Mouse (Mus musculus): ENCODE data around the gene Teddm1a. TPM values are rescaled to one million over a fixed set of nuclear protein-coding genes. Genes with fewer than 3 reads are reported as not detected.
"Not testable (repeated sequence)": the region's sequence is repeated elsewhere in the genome, so short reads cannot be mapped to it uniquely, and the experiment has no call there.

Teddm1a gene
- not detected in 2 replicates for polyA plus RNA-seq (2016; fragmentation: Nextera tagmentation; extraction: Ambion mirVana)

DNA sequence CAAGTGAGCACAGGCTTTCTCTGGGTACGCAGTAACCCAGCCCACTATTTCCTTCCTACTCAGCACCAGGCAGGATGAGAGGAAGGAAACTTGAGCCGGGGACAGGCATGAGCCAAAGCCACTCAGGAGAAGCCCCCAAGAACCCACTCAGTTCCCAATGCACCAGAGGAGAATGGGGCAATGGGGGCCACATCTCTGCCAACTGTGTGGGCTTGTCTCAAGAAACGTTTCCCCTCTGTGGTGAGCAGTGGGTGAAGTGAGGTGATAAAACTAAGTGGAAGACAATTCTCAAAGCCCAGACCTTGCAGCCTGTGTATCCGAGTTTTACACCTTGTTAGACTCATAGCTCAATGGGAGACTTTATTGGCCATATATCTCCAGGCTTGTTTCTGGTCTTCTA is at the start of gene Teddm1a:
Teddm1a (plus strand) TSS at position 301 of the 400 bp plus-strand sequence.
- peaks cover 10% of the 10 kb centered on the region; the same call in 1 of the 2 replicates for H3K27me3 ChIP-seq (replicated peaks)
- H3K4me1 ChIP-seq = peaks cover 6% of the 10 kb centered on the region; the same call in 1 of the 2 replicates
- WGBS (ENCODE audit: insufficient replicate concordance) = 25% methylated on average over 4 of the region's 4 CpGs

DNA sequence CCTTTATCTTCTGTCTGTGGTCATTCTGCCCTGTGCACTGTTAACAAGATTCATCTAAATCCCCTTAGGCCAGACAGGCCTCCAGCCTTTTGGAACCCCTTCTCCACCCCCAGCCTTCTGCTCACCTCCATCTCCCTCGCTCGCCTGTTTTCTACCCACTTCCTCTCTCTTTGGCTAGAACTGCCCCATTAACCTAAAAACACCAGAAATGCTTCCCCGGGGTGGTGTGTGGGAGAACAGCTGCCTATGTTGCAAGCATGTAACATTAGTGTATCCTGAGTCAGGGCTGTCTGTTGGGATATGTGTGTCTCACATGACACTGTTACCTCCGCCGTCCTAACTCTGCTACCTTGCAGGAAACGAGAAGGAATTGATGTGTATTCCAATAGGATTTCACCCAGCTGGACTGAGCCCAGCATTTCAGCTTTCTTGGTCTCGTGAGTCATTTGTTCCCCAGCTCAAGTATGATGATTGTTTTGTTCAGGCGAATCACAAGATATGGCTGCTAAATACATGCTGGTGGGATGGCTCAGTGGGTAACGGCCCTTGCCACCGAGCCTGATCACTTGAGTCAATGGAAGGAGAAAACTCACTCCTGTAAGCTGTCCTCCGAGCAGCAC is 49.3 kb upstream of the Teddm1a start:
- H3K9me3 ChIP-seq (replicated peaks) = no peaks in the 10 kb centered on the region
- WGBS (ENCODE audit: insufficient replicate concordance) = 69% methylated on average over 11 of the region's 11 CpGs
- no peak overlapping the region for H3K4me3 ChIP-seq
- no peak overlapping the region for H3K9ac ChIP-seq
- no peak overlapping the region for H3K4me2 ChIP-seq
- no peaks in the 10 kb centered on the region for H3K4me1 ChIP-seq
- no peaks in the 10 kb centered on the region for H3K27me3 ChIP-seq (replicated peaks)
- no peak overlapping the region for H3K27ac ChIP-seq
- ATAC-seq = no peak
- H3K36me3 ChIP-seq = no peaks in the 10 kb centered on the region

More for the DNA sequence above, at the start of gene Teddm1a:
- no peak for ATAC-seq
- no peak within 1 kb of the TSS for H3K4me3 ChIP-seq
- no peak within 1 kb of the TSS for H3K4me2 ChIP-seq
- H3K36me3 ChIP-seq = no peaks in the 10 kb centered on the region
- no peaks in the 10 kb centered on the region for H3K9me3 ChIP-seq (replicated peaks)
- H3K9ac ChIP-seq = no peak within 1 kb of the TSS
- H3K27ac ChIP-seq = no peak within 1 kb of the TSS

DNA sequence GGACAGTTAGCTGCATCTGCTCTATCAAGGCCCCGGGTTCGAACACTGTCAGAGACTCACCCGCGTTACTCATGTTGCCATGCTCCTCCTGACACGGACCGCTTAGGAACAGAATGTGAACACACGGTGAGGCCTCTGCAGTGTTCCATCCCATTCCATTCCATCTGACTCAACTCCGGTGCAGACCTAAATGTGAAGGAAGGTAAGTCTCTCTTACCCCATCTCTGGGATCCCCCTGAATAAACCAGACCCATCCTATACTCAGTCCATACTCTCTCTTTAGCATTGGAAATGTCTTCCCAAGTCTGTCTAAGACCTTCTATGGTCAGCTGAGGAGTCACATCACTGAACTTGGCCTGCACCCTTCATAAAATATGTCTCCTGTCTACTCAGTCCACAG is 47.5 kb upstream of the Teddm1a start, which contains the start of gene Rgsl1:
Rgsl1 (minus strand) TSS at position 101 of the 400 bp plus-strand sequence.
- H3K27me3 ChIP-seq (replicated peaks) = no peaks in the 10 kb centered on the region
- no peak for ATAC-seq
- H3K4me3 ChIP-seq = no peak within 1 kb of the TSS
- H3K9me3 ChIP-seq (replicated peaks) = no peaks in the 10 kb centered on the region
- H3K9ac ChIP-seq = no peak within 1 kb of the TSS
- no peaks in the 10 kb centered on the region for H3K4me1 ChIP-seq
- no peak within 1 kb of the TSS for H3K4me2 ChIP-seq
- H3K27ac ChIP-seq = no peak within 1 kb of the TSS
- WGBS (ENCODE audit: insufficient replicate concordance) = 88% methylated on average over 8 of the region's 8 CpGs
- H3K36me3 ChIP-seq = no peaks in the 10 kb centered on the region

DNA sequence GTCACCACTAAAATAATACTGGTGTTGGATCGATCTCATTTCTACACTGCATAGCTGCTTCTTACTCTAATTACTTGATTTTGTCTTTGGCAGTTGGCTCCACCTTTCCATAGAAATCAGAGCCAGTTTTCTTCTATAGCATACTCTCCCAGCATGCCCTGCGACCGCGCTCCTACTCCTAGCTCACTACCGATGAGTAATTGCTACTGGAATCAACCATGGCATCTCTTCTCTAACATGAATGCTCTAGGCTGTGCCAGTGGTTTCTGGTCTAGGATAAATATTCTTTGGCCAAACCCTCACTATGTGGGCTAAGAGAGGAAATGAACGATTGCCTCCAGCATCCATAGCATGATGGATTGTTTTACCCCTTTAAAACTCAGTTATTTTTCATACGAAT is 45.1 kb upstream of the Teddm1a start:
- WGBS (ENCODE audit: insufficient replicate concordance) = 74% methylated on average over 7 of the region's 7 CpGs
- ATAC-seq = no peak
- H3K36me3 ChIP-seq = no peaks in the 10 kb centered on the region
- H3K4me1 ChIP-seq = no peaks in the 10 kb centered on the region
- no peak overlapping the region for H3K9ac ChIP-seq
- no peaks in the 10 kb centered on the region for H3K9me3 ChIP-seq (replicated peaks)
- no peak overlapping the region for H3K27ac ChIP-seq
- no peak overlapping the region for H3K4me2 ChIP-seq
- no peaks in the 10 kb centered on the region for H3K27me3 ChIP-seq (replicated peaks)
- no peak overlapping the region for H3K4me3 ChIP-seq

DNA sequence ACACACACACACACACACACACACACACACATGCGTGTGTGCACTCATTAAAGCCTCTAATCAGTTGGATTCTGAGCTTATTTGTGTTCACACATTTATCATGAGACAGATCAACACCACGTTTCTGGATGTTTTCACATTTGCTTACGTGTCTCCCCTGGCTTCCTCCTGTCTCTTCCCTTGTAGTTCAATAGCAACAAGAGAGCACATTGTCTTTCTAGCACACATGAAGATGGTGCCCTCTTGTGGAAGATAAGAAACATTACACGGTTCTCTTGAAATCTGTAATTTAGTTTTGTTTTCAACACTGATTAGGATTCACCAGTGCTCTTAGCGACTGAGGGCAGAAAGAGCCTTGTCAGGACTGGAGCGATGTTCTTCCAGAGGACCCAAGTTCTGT is 44.7 kb upstream of the Teddm1a start:
- Histone ChIP-seq H3K4me1 (no peaks in the 10 kb centered on the region), H3K9ac (no peak overlapping the region), H3K4me3 (no peak overlapping the region), H3K9me3 (replicated peaks) (no peaks in the 10 kb centered on the region), H3K27me3 (replicated peaks) (no peaks in the 10 kb centered on the region), H3K27ac (no peak overlapping the region), H3K36me3 (no peaks in the 10 kb centered on the region), H3K4me2 (no peak overlapping the region)
- no peak for ATAC-seq
- 23% methylated on average over 6 of the region's 6 CpGs for WGBS (ENCODE audit: insufficient replicate concordance)

DNA sequence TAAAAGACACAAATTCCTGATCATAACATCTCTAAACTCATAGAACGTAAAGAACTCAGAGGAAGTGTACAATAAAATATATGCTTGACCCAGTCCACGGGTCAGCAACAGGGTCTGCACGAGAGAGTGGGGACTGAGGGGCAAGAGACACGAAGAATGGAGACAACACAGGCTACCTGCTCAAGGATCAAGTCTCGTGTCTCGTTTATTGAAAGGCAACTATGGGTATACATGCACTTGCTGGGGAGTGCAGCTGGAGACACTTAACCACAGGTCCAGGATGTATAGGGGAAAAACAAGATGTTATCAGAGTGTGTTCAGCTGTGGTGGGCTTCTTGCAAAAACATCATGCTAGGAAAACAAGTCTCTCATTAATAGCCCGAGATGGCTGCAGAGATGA is 38.8 kb upstream of the Teddm1a start:
- H3K4me2 ChIP-seq; H3K27me3 ChIP-seq (replicated peaks); H3K9me3 ChIP-seq (replicated peaks); H3K36me3 ChIP-seq; ATAC-seq; H3K4me3 ChIP-seq; H3K4me1 ChIP-seq; H3K27ac ChIP-seq; H3K9ac ChIP-seq: not testable (repeated sequence)
- WGBS (ENCODE audit: insufficient replicate concordance) = 44% methylated on average over 7 of the region's 7 CpGs

DNA sequence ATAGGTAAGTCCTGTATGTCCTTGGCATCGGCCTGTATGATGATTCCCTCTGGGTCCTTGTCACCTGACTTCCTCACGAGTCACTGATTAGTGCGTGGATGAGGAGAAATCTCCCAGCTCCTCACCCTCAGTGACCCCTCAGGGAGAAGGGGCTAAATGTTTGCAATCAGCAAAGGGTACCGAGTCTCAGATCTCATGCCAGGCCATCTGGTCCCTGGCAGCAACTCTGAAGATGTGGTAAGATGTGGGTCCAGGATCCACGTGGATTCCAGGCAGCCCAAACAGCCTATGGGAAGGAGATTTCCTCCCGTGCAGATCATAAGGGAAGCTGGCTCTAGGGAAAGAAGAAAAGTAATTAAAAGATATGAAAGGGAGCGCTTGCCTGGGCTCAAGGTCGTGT is 35.6 kb upstream of the Teddm1a start:
- Histone ChIP-seq H3K9ac (no peak overlapping the region), H3K9me3 (replicated peaks) (no peaks in the 10 kb centered on the region), H3K4me1 (no peaks in the 10 kb centered on the region), H3K27ac (no peak overlapping the region), H3K4me2 (no peak overlapping the region), H3K36me3 (no peaks in the 10 kb centered on the region), H3K4me3 (no peak overlapping the region), H3K27me3 (replicated peaks) (no peaks in the 10 kb centered on the region)
- ATAC-seq = no peak
- WGBS (ENCODE audit: insufficient replicate concordance) = 65% methylated on average over 8 of the region's 8 CpGs

DNA sequence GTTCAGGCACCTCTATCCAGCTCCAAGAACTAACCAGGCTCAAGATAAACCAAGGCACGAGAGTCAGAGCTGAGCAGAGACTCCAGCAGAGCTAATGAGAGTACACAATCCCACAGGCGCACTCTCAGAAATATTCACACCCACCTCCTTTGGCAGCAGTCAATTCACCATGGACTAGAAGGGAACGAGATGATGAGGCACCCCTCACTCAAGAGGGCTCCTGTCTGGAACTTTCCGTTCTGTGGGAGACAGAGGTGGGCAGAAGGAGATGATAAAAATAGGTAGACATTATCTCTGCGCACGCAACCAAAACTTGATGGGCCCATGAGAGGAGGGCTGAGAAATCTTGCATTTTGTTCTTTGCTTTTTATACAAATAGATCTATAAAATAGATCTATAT is 17.5 kb upstream of the Teddm1a start, which contains the start of gene Teddm1b:
Teddm1b (plus strand) TSS at position 301 of the 400 bp plus-strand sequence.
- 72% methylated on average over 6 of the region's 6 CpGs for WGBS (ENCODE audit: insufficient replicate concordance)
- Histone ChIP-seq H3K27ac (no peak within 1 kb of the TSS), H3K27me3 (replicated peaks) (no peaks in the 10 kb centered on the region), H3K4me2 (no peak within 1 kb of the TSS), H3K36me3 (no peaks in the 10 kb centered on the region), H3K9ac (no peak within 1 kb of the TSS), H3K4me3 (no peak within 1 kb of the TSS), H3K9me3 (replicated peaks) (no peaks in the 10 kb centered on the region), H3K4me1 (no peaks in the 10 kb centered on the region)
- no peak for ATAC-seq

DNA sequence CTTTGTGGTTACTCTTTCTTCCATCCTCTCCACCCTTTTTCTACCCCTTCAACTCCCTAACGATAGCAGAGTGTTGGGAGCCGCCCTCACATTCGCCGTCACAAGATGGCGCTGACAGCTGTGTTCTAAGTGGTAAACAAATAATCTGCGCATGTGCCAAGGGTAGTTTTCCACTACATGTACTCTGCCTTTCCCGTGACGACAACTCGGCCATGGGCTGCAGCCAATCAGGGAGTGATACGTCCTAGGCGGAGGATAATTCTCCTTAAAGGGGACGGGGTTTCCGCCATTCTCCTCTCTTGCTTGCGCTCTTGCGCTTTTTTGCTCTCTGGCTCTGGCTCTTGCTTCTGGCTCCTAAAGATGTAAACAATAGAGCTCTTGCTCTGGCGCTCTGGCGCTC is 11.2 kb upstream of the Teddm1a start:
- not testable (repeated sequence) for H3K9ac ChIP-seq; H3K27ac ChIP-seq; H3K4me2 ChIP-seq; ATAC-seq; H3K4me3 ChIP-seq; H3K4me1 ChIP-seq; H3K9me3 ChIP-seq (replicated peaks); H3K36me3 ChIP-seq; H3K27me3 ChIP-seq (replicated peaks)
- 84% methylated on average over 17 of the region's 17 CpGs for WGBS (ENCODE audit: insufficient replicate concordance)

DNA sequence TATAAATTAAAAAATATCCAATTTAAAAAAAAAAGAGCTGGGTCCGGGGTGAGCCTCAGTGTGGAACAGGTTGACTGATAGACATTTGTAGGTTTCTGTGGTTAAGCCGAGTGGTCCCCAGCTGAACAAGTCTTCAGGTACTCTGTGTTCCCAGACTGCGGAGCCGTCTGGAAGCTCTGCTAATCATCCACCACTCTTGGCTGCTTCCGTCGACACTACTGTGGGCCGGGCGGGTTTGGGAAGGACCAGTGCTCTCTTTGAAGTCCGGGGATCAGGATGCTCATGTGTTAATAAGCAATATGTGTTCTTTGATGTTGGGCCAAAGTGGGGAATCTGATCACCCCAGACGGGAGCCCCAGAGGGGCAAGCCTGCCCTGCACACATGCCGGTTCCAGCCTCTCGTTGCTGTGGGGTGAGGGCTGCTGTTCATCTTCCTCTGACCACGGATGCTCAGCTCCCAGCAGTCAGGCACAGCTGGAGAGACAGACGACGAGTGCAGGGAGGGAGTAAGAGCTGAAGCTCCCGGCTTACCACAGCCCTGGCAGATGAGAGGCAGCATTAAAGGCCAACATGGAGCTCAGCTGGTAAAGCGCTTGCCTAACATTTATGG is 5.4 kb upstream of the Teddm1a start:
- 46% methylated on average over 17 of the region's 17 CpGs for WGBS (ENCODE audit: insufficient replicate concordance)
- H3K36me3 ChIP-seq = no peaks in the 10 kb centered on the region
- no peak for ATAC-seq

DNA sequence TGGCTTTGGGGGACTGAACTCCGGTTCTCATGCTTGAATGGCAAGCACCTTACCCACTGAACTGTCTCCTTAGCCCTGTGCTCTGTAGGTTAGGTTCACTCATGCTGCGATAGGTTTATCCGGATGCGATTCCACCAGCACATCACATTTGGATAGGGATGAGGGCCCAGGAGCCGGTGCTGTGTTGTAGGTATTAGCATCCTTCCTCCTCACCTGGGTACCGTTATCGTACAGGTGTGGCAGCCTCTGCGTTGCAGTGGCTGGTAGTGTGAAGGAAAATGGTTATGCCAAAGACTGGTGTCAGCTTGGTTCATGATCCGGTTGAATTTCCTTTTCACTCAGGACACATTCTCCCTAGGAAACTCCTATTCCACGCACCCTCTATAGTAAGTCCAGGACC is 1.4 kb upstream of the Teddm1a start:
- Histone ChIP-seq H3K9me3 (replicated peaks) (no peaks in the 10 kb centered on the region), H3K4me2 (no peak overlapping the region), H3K9ac (no peak overlapping the region), H3K4me1 (peaks cover 4% of the 10 kb centered on the region; the same call in 1 of the 2 replicates), H3K27me3 (replicated peaks) (peaks cover 10% of the 10 kb centered on the region; the same call in 1 of the 2 replicates), H3K4me3 (no peak overlapping the region), H3K36me3 (no peaks in the 10 kb centered on the region), H3K27ac (no peak overlapping the region)
- 79% methylated on average over 10 of the region's 10 CpGs for WGBS (ENCODE audit: insufficient replicate concordance)
- ATAC-seq = no peak

More for the DNA sequence above, 5.4 kb upstream of the Teddm1a start:
- Histone ChIP-seq H3K27me3 (replicated peaks) (no peaks in the 10 kb centered on the region), H3K9ac (no peak overlapping the region), H3K9me3 (replicated peaks) (no peaks in the 10 kb centered on the region), H3K27ac (no peak overlapping the region), H3K4me2 (no peak overlapping the region), H3K4me1 (no peaks in the 10 kb centered on the region), H3K4me3 (no peak overlapping the region)

DNA sequence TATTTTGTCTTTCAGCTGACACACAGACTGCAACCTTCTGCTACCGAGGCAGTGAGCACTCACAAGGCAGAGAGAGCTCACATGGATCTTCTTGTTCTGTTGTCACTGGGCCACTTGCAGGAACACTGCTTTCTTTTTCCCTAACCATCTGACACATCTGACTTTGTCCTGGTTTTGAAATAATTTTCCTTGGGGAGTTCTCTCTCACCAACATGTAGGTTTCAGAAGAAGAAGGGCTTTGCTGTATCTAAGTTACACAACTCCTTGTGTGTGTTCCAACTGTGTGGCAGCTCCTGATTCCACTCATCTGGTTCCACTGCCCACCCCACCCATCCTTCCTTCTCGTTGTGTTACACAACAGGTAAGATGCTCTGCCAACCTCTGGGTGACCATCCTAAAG is 2.2 kb downstream of the Teddm1a start:
- no peak for ATAC-seq
- Histone ChIP-seq H3K4me1 (peaks cover 20% of the 10 kb centered on the region), H3K27ac (no peak overlapping the region), H3K27me3 (replicated peaks) (peaks cover 10% of the 10 kb centered on the region; the same call in 1 of the 2 replicates), H3K36me3 (no peaks in the 10 kb centered on the region), H3K9ac (no peak overlapping the region), H3K4me3 (no peak overlapping the region), H3K4me2 (no peak overlapping the region), H3K9me3 (replicated peaks) (no peaks in the 10 kb centered on the region)
- WGBS (ENCODE audit: insufficient replicate concordance) = 47% methylated on average over 2 of the region's 2 CpGs

Measured in liver, embryonic 12.5 days (tissue).